Mouse (Mus musculus): ENCODE measurements at regions not wholly inside any gene's neighbourhood (a gene's known extent, or its start where the extent isn't known, plus 50 kb on each side); places are given as distances from the start of the nearest gene placed in this dataset.

- no peak overlapping the region for H3K4me2 ChIP-seq
- H3K27me3 ChIP-seq (replicated peaks; ENCODE audit: control insufficient read depth, insufficient read depth, low read length): no peaks in the 10 kb centered on the region; the same call in 1 of the 2 replicates
- WGBS: 30% methylated on average over 6 of the region's 6 CpGs
- no peaks in the 10 kb centered on the region for H3K36me3 ChIP-seq (ENCODE audit: control insufficient read depth, insufficient read depth, low read length)
- ATAC-seq (replicated peaks; ENCODE audit: low FRiP score): no peak
- H3K9me3 ChIP-seq (ENCODE audit: control insufficient read depth, low read length): no peaks in the 10 kb centered on the region
- no peak overlapping the region for H3K9ac ChIP-seq (ENCODE audit: low read depth, low read length)
- DNase-seq (ENCODE audit: low spot score): no peak
- H3K4me3 ChIP-seq (ENCODE audit: low read depth, low read length): no peak overlapping the region
- no peak overlapping the region for H3K27ac ChIP-seq (ENCODE audit: low read depth, low read length)
- H3K4me1 ChIP-seq (replicated peaks; ENCODE audit: control insufficient read depth, insufficient read depth, low read length): no peaks in the 10 kb centered on the region
These were observed 51.9 kb upstream of the Cldn5 start for GRCm38 (mm10) chr16:18724706-18725105.
